Mouse (Mus musculus) lung, postnatal 0 days (tissue): ENCODE results near the gene Tpr. TPM values are rescaled to one million over a fixed set of nuclear protein-coding genes. Genes with fewer than 3 reads are reported as not detected.

Experiments used
- ATAC-seq: fragments of 200-750 bp; cut with Nextera tagmentation; 2 replicates; pipeline ENCODE4 v1.8.0; 2017; ENCODE audit warnings: moderate library complexity
- DNase-seq: peaks from one replicate; pipeline ENCODE4 v3.0.0-alpha.2; 2016; ENCODE audit warnings: low spot score
- H3K27ac ChIP-seq: fragments of 300-500 bp; sonication (generic); 2 replicates; pipeline ENCODE4 v1.5.1; 2014; ENCODE audit warnings: antibody characterized with exemption, mild to moderate bottlenecking, low read length, mixed read lengths
- H3K27me3 ChIP-seq: fragments of 300-500 bp; sonication (generic); replicated peaks from 2 replicates; pipeline ENCODE4 v1.6.1; 2014; ENCODE audit warnings: low read length, mixed read lengths; ENCODE audit not compliant: insufficient read depth
- H3K36me3 ChIP-seq: fragments of 300-500 bp; sonication (generic); 2 replicates; pipeline ENCODE4 v1.6.1; 2014; ENCODE audit warnings: low read length, mixed read lengths; ENCODE audit not compliant: insufficient read depth
- H3K4me1 ChIP-seq: fragments of 300-500 bp; sonication (generic); 2 replicates; pipeline ENCODE4 v1.6.1; 2014; ENCODE audit warnings: antibody characterized with exemption, low read depth, low read length, mixed read lengths; ENCODE audit not compliant: insufficient read depth
- H3K4me2 ChIP-seq: fragments of 300-500 bp; sonication (generic); replicated peaks from 2 replicates; pipeline ENCODE4 v1.6.1; 2014; ENCODE audit warnings: low read depth, mild to moderate bottlenecking, low read length, moderate library complexity, mixed read lengths
- H3K4me3 ChIP-seq: fragments of 300-500 bp; sonication (generic); 2 replicates; pipeline ENCODE4 v1.5.1; 2014; ENCODE audit warnings: low read depth, low read length
- H3K9ac ChIP-seq: fragments of 300-500 bp; sonication (generic); replicated peaks from 2 replicates; pipeline ENCODE4 v1.6.1; 2014; ENCODE audit warnings: low read depth, mild to moderate bottlenecking
- H3K9me3 ChIP-seq: fragments of 300-500 bp; sonication (generic); 2 replicates; pipeline ENCODE4 v1.6.1; 2016; ENCODE audit warnings: low read length, mixed read lengths
- CTCF ChIP-seq: IDR thresholded peaks from 2 replicates; pipeline ENCODE4 v1.5.1; 2016; ENCODE audit warnings: antibody characterized with exemption, mild to moderate bottlenecking
- EP300 ChIP-seq: IDR thresholded peaks from 2 replicates; pipeline ENCODE4 v1.6.1; 2016; ENCODE audit warnings: antibody characterized with exemption, mild to moderate bottlenecking, control low read depth
- WGBS: fragments of 180-500 bp; shearing (Covaris S2); extraction: QIAGEN DNeasy Blood & Tissue Kit; methylation state at CpG from one replicate; pipeline ENCODE4 v1.1.7; 2014; 5-methylcytosine and 5-hydroxymethylcytosine counted together
- polyA plus RNA-seq: library from polyadenylated mRNA; unstranded; fragments of >200 nt; fragmentation: Nextera tagmentation; extraction: Ambion mirVana; gene quantifications from 2 replicates; pipeline ENCODE4 v1.2.1, GENCODE M21; 2015

The Tpr gene
- polyA plus RNA-seq, 1 experiment from 2014 or later = 124 TPM

DNA sequence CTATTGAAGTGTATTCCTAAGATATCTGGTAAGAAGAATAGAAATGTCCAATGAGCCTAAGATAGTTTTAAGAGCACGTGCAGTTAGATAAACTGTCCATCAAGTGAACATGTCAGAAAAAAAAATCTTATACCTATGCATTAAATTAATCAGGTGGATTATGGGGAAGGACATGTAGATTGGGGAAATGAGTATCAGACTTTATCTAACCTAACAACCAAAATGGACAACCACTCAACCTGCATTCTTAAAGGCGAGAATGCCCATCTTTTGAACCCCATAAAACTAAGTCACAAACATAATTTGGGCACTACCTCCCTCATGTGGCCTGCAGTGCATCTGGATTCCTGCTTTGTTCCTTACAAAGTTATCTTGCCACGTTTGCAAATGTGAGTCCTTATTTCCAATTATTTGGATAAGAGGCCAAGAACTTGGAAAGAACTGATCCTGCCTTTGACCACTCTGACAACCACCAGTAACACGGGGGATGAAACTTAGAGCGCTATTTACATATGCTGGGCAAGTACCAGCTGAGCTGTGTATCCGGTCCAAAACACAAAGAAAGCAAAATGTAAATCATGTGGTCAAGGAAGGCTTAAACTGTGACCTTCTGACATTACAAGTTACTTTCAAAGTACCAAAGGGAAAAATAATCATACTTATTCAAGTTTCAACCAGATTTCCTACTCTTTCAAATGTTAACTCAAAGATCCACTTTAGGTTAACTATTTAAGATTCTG, 3.1 kb upstream of the Tpr start:
- no peak for DNase-seq
- Histone ChIP-seq H3K27ac (no peak overlapping the region), H3K4me2 (no peak overlapping the region), H3K4me3 (no peak overlapping the region), H3K9ac (no peak overlapping the region), H3K27me3 (no peaks in the 10 kb centered on the region), H3K9me3 (no peaks in the 10 kb centered on the region), H3K4me1 (no peaks in the 10 kb centered on the region), H3K36me3 (0 out of 2 replicates have a peak, but pooled peaks cover 18% of the 10 kb centered on the region)
- TF ChIP-seq CTCF (no peak), EP300 (no peak)
- WGBS = 88% methylated on average over 6 of the region's 6 CpGs
- ATAC-seq = no peak

DNA sequence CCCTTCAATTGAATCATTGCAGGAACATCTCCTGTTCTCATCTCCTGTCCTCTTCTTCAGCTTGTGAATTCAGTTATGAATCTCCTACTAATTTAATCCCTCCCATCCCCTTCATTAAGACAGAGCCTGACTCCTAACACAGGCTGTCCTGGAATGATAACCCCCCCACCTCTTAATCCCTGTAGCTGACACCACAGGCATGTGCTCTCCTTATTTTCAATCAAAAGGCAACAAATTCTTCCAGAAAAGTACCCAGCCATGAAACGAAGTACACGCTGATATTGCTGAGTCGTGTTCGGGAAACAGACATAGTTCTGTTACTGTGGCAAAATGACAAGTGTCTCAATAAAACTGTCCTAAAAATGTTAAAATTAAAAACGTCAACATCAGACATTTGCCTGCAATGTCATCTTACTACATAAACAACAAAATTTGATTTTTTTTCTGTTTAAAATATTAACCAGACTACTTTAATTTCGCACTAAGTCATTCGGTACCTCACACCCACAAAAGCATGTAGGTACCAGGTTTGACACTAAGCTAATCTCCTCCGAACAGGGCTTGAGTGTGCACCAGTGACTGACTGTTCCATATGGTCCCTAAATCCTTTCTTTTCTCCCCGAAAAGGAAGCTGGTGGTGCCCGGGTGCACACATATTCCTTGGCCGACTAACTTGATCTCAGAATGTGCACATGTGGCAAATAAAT, 554 bp upstream of the Tpr start:
- DNase-seq = peak; percentile 27
- Histone ChIP-seq H3K36me3 (0 out of 2 replicates have a peak, but pooled peaks cover 20% of the 10 kb centered on the region), H3K4me2 (peak overlapping the region; percentile 68), H3K27me3 (no peaks in the 10 kb centered on the region), H3K4me3 (peak overlapping the region; percentile 72), H3K4me1 (no peaks in the 10 kb centered on the region), H3K9me3 (no peaks in the 10 kb centered on the region), H3K27ac (peak overlapping the region; percentile 93), H3K9ac (peak overlapping the region; percentile 66)
- 19% methylated on average over 11 of the region's 11 CpGs for WGBS
- no peak for ATAC-seq
- no peak for TF ChIP-seq CTCF
- no peak for TF ChIP-seq EP300

DNA sequence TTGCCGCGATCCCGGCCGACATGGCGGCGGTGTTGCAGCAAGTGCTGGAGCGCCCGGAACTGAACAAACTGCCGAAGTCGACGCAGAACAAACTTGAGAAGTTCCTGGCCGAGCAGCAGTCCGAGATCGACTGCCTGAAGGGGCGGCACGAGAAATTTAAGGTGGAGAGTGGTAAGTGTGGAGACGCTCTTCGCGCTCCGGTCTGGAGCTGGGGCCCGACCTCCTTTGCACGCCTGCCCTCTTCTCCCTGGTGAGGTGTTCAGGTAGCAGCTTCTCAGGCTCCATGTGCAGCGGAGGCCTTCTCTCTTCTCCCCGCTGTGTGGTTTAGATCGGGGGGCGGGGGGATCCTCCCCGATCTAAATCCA, 832 bp downstream of the Tpr start:
- Histone ChIP-seq H3K9ac (peak overlapping the region; percentile 80), H3K36me3 (0 out of 2 replicates have a peak, but pooled peaks cover 15% of the 10 kb centered on the region), H3K27ac (peak overlapping the region; percentile 93), H3K4me3 (peak overlapping the region; percentile 72), H3K4me1 (no peaks in the 10 kb centered on the region), H3K9me3 (no peaks in the 10 kb centered on the region), H3K4me2 (peak overlapping the region; percentile 68), H3K27me3 (no peaks in the 10 kb centered on the region)
- DNase-seq = peak; percentile 84
- 0% methylated on average over 27 of the region's 27 CpGs for WGBS
- ATAC-seq = peak; percentile 54
- TF ChIP-seq CTCF (no peak), EP300 (no peak)

DNA sequence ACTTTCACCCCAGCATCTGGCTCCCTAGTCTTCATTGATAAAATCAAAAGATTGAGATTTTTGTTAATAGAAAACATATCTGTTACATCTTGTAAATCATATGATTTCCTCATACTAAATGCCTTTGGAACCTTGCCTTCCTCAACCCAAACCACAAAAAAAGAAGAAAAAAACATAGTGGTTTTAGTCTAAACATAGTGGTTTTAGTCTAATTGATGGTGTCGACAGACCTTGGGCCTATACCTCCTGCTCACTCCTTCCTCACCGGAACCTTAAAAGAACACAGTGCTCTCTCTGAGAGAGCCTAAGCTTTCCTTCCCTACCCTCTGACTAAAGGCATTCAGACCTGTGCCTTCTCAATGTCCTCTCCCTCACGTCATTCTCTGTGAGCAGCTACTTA, 3.4 kb downstream of the Tpr start:
- WGBS = 84% methylated on average over 3 of the region's 3 CpGs
- ATAC-seq = no peak
- no peak for DNase-seq
- no peak overlapping the region for H3K4me3 ChIP-seq
- H3K27me3 ChIP-seq = no peaks in the 10 kb centered on the region
- no peaks in the 10 kb centered on the region for H3K4me1 ChIP-seq
- no peak overlapping the region for H3K27ac ChIP-seq
- H3K9ac ChIP-seq = no peak overlapping the region
- H3K9me3 ChIP-seq = no peaks in the 10 kb centered on the region
- TF ChIP-seq CTCF = no peak
- no peak for TF ChIP-seq EP300
- 0 out of 2 replicates have a peak, but pooled peaks cover 10% of the 10 kb centered on the region for H3K36me3 ChIP-seq
- H3K4me2 ChIP-seq = no peak overlapping the region

DNA sequence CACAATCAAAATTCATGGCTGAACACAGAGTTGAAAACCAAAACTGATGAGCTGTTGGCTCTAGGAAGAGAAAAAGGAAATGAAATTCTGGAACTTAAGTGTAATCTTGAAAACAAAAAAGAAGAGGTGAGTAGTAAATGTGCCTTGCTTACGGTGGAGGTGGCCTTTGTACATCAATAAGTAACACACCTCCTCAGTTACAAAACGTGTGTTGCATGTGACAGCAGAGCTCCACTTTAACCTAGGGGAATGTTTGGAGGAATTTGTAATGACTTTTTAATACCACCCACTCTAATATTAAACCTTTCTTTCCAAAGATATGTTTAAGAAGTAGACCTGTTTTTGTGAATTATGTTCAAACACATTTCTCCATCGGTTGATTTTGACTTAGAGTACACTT, 11.3 kb downstream of the Tpr start:
- ATAC-seq = no peak
- Histone ChIP-seq H3K9ac (no peak overlapping the region), H3K4me3 (no peak overlapping the region), H3K27ac (no peak overlapping the region), H3K27me3 (no peaks in the 10 kb centered on the region), H3K4me2 (no peak overlapping the region), H3K4me1 (no peaks in the 10 kb centered on the region), H3K9me3 (no peaks in the 10 kb centered on the region), H3K36me3 (peaks cover 12% of the 10 kb centered on the region; the same call in 1 of the 2 replicates)
- TF ChIP-seq CTCF (no peak), EP300 (no peak)
- no peak for DNase-seq
- WGBS = 83% methylated on average over 3 of the region's 3 CpGs

DNA sequence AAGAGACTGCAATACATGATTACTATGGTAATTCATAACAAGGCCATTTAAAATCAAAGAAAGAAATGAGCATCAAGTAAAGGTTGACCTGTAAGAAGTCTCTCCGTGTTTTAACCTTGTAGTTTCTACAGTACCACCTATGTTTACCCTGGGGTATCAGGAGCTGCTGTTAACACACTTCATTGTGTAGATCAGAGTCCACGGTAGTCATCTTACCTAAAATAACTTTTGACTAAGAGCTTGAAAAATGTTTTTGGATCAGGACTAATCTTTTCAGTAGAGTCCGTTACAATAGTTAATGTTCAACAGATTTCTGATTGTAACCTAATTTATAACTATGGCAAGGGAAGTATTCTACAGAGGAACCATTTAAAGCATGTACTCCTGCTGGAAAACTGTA, 11.9 kb downstream of the Tpr start:
- Histone ChIP-seq H3K9me3 (no peaks in the 10 kb centered on the region), H3K27me3 (no peaks in the 10 kb centered on the region), H3K4me3 (no peak overlapping the region), H3K9ac (no peak overlapping the region), H3K4me2 (no peak overlapping the region), H3K4me1 (no peaks in the 10 kb centered on the region), H3K36me3 (peaks cover 17% of the 10 kb centered on the region; the same call in 1 of the 2 replicates), H3K27ac (no peak overlapping the region)
- TF ChIP-seq EP300 = no peak
- no peak for TF ChIP-seq CTCF
- no peak for DNase-seq
- 88% methylated on average over 3 of the region's 3 CpGs for WGBS
- no peak for ATAC-seq
